Mouse (Mus musculus) hindbrain, embryonic 13.5 days (tissue): Measurements from ENCODE around the gene Pde4a. TPM values are rescaled to one million over a fixed set of nuclear protein-coding genes. Genes with fewer than 3 reads are reported as not detected.

ENCODE experiments used
- polyA plus RNA-seq: library from polyadenylated mRNA; unstranded; fragments of >200 nt; fragmentation: Nextera tagmentation; extraction: Ambion mirVana; gene quantifications from 2 replicates; pipeline ENCODE4 v1.2.1, GENCODE M21; 2015

The Pde4a gene
- polyA plus RNA-seq, 1 experiment from 2014 or later, result 18.8 TPM

Other genes with a start within 250 kb of the Pde4a start
- 65.1 and 65.8 TPM in 2 replicates for gene Dnmt1, start 205.8 kb upstream of the Pde4a start, polyA plus RNA-seq
- gene S1pr2, start 188.9 kb upstream of the Pde4a start, polyA plus RNA-seq, result 11.0 and 14.3 TPM in 2 replicates
- 98.2 and 104 TPM in 2 replicates for gene Mrpl4, start 163.0 kb upstream of the Pde4a start, polyA plus RNA-seq
- gene Icam1, start 149.7 kb upstream of the Pde4a start, polyA plus RNA-seq, result 3.4 and 4.4 TPM in 2 replicates
- 0.21 TPM in 1 of 2 replicates, not detected in the other for gene Icam4, start 136.3 kb upstream of the Pde4a start, polyA plus RNA-seq
- 0.58 and 0.80 TPM in 2 replicates for gene Icam5, start 133.6 kb upstream of the Pde4a start, polyA plus RNA-seq
- 0.92 and 1.9 TPM in 2 replicates for gene Zglp1, start 98.6 kb upstream of the Pde4a start, polyA plus RNA-seq
- 1.9 and 2.4 TPM in 2 replicates for gene Gm49373, start 92.6 kb upstream of the Pde4a start, polyA plus RNA-seq
- 57.3 and 63.1 TPM in 2 replicates for gene Fdx1l, start 92.1 kb upstream of the Pde4a start, polyA plus RNA-seq
- 0.92 and 2.8 TPM in 2 replicates for gene Gm38431, start 73.7 kb upstream of the Pde4a start, polyA plus RNA-seq
- gene Raver1, start 73.7 kb upstream of the Pde4a start, polyA plus RNA-seq, result 28.3 and 32.5 TPM in 2 replicates
- 12.4 and 12.8 TPM in 2 replicates for gene Tyk2, start 34.5 kb upstream of the Pde4a start, polyA plus RNA-seq
- gene Cdc37, start 15.7 kb upstream of the Pde4a start, polyA plus RNA-seq, result 221 and 223 TPM in 2 replicates
- gene Keap1, start 73.6 kb downstream of the Pde4a start, polyA plus RNA-seq, result 61.8 and 64.7 TPM in 2 replicates
- 2.8 and 3.4 TPM in 2 replicates for gene S1pr5, start 82.7 kb downstream of the Pde4a start, polyA plus RNA-seq
- gene Atg4d, start 99.6 kb downstream of the Pde4a start, polyA plus RNA-seq, result 51.1 and 51.8 TPM in 2 replicates
- 16.3 and 17.1 TPM in 2 replicates for gene Kri1, start 122.3 kb downstream of the Pde4a start, polyA plus RNA-seq
- gene Cdkn2d, start 125.7 kb downstream of the Pde4a start, polyA plus RNA-seq, result 89.2 and 90.3 TPM in 2 replicates
- 0.62 and 0.71 TPM in 2 replicates for gene Ap1m2, start 146.6 kb downstream of the Pde4a start, polyA plus RNA-seq
- 68.1 and 73.8 TPM in 2 replicates for gene Slc44a2, start 155.0 kb downstream of the Pde4a start, polyA plus RNA-seq
- gene Ilf3, start 202.2 kb downstream of the Pde4a start, polyA plus RNA-seq, result 253 and 276 TPM in 2 replicates
- gene Qtrt1, start 246.1 kb downstream of the Pde4a start, polyA plus RNA-seq, result 50.6 and 54.0 TPM in 2 replicates